Mouse (Mus musculus): ENCODE measurements around the gene Mmd2. TPM values are rescaled to one million over a fixed set of nuclear protein-coding genes. Genes with fewer than 3 reads are reported as not detected.
A peak's percentile ranks its signal among the peaks of the same experiment; 100 is the strongest.

Mmd2 gene
- polyA plus RNA-seq, 1 experiment from 2014 or later = 1.3 TPM

GRCm38 (mm10) chr5:142628726-142629662 lies 20.4 kb upstream of the Mmd2 start:
- peak; percentile 98 for ATAC-seq (replicated peaks; ENCODE audit: low FRiP score)
- peaks cover 18% of the 10 kb centered on the region for H3K4me1 ChIP-seq
- H3K36me3 ChIP-seq = peaks cover 13% of the 10 kb centered on the region
- peak overlapping the region; percentile 94 for H3K4me3 ChIP-seq (replicated peaks)
- H3K4me2 ChIP-seq = peak overlapping the region; percentile 83
- H3K9ac ChIP-seq = peak overlapping the region; percentile 94
- WGBS = under 1% methylated on average over 69 of the region's 69 CpGs
- peak overlapping the region; percentile 90 for H3K27ac ChIP-seq
- H3K9me3 ChIP-seq (replicated peaks) = no peaks in the 10 kb centered on the region
- no peaks in the 10 kb centered on the region for H3K27me3 ChIP-seq

GRCm38 (mm10) chr5:142627398-142627797 lies 18.8 kb upstream of the Mmd2 start, which contains the start of gene Wipi2:
Gene Wipi2 (plus strand): TSS chr5:142627698.
- Histone ChIP-seq H3K36me3 (no peaks in the 10 kb centered on the region), H3K4me1 (peaks cover 18% of the 10 kb centered on the region), H3K4me3 (replicated peaks) (peak within 1 kb of the TSS; percentile 94), H3K27ac (peak within 1 kb of the TSS; percentile 90), H3K9me3 (replicated peaks) (no peaks in the 10 kb centered on the region), H3K27me3 (no peaks in the 10 kb centered on the region), H3K4me2 (peak within 1 kb of the TSS; percentile 83), H3K9ac (peak within 1 kb of the TSS; percentile 94)
- 92% methylated on average over 2 of the region's 2 CpGs for WGBS
- ATAC-seq (replicated peaks; ENCODE audit: low FRiP score) = no peak

- Histone ChIP-seq H3K9me3 (replicated peaks) (no peaks in the 10 kb centered on the region), H3K27ac (no peak overlapping the region), H3K27me3 (no peaks in the 10 kb centered on the region), H3K4me2 (no peak overlapping the region), H3K4me3 (replicated peaks) (no peak overlapping the region), H3K9ac (no peak overlapping the region), H3K36me3 (no peaks in the 10 kb centered on the region), H3K4me1 (peaks cover 2% of the 10 kb centered on the region; the same call in 1 of the 2 replicates)
- no peak for ATAC-seq (replicated peaks; ENCODE audit: low FRiP score)
- WGBS = 91% methylated on average over 7 of the region's 7 CpGs
These were observed 14.5 kb upstream of the Mmd2 start for GRCm38 (mm10) chr5:142623080-142623479.

- WGBS = 68% methylated on average over 1 of the region's 1 CpGs
- no peaks in the 10 kb centered on the region for H3K27me3 ChIP-seq
These were observed 13.5 kb upstream of the Mmd2 start for GRCm38 (mm10) chr5:142622134-142622533.

GRCm38 (mm10) chr5:142621421-142621820 lies 12.8 kb upstream of the Mmd2 start:
- no peak for ATAC-seq (replicated peaks; ENCODE audit: low FRiP score)
- Histone ChIP-seq H3K27me3 (no peaks in the 10 kb centered on the region), H3K9ac (no peak overlapping the region), H3K4me2 (no peak overlapping the region), H3K36me3 (no peaks in the 10 kb centered on the region), H3K9me3 (replicated peaks) (no peaks in the 10 kb centered on the region), H3K4me1 (no peaks in the 10 kb centered on the region), H3K4me3 (replicated peaks) (no peak overlapping the region), H3K27ac (no peak overlapping the region)
- 67% methylated on average over 2 of the region's 2 CpGs for WGBS

More at GRCm38 (mm10) chr5:142622134-142622533, 13.5 kb upstream of the Mmd2 start:
- H3K9me3 ChIP-seq (replicated peaks) = no peaks in the 10 kb centered on the region
- H3K4me3 ChIP-seq (replicated peaks) = no peak overlapping the region
- H3K36me3 ChIP-seq = no peaks in the 10 kb centered on the region
- H3K27ac ChIP-seq = no peak overlapping the region
- H3K4me2 ChIP-seq = no peak overlapping the region
- ATAC-seq (replicated peaks; ENCODE audit: low FRiP score) = no peak
- no peaks in the 10 kb centered on the region for H3K4me1 ChIP-seq
- no peak overlapping the region for H3K9ac ChIP-seq

- Histone ChIP-seq H3K36me3 (no peaks in the 10 kb centered on the region), H3K27ac (no peak overlapping the region), H3K4me3 (replicated peaks) (no peak overlapping the region), H3K27me3 (no peaks in the 10 kb centered on the region), H3K9me3 (replicated peaks) (no peaks in the 10 kb centered on the region), H3K4me1 (no peaks in the 10 kb centered on the region), H3K4me2 (no peak overlapping the region), H3K9ac (no peak overlapping the region)
- WGBS = 18% methylated on average over 5 of the region's 5 CpGs
- no peak for ATAC-seq (replicated peaks; ENCODE audit: low FRiP score)
These were observed 11.3 kb upstream of the Mmd2 start for GRCm38 (mm10) chr5:142619866-142620265.

GRCm38 (mm10) chr5:142616326-142616725 lies 7.7 kb upstream of the Mmd2 start:
- H3K9ac ChIP-seq = no peak overlapping the region
- whole genome bisulfite sequencing = 42% methylated on average over 6 of the region's 6 CpGs
- H3K9me3 ChIP-seq (replicated peaks) = no peaks in the 10 kb centered on the region
- no peaks in the 10 kb centered on the region for H3K36me3 ChIP-seq
- H3K4me1 ChIP-seq = no peaks in the 10 kb centered on the region
- no peak for ATAC-seq (replicated peaks; ENCODE audit: low FRiP score)
- H3K27me3 ChIP-seq = no peaks in the 10 kb centered on the region
- no peak overlapping the region for H3K4me3 ChIP-seq (replicated peaks)
- no peak overlapping the region for H3K27ac ChIP-seq
- H3K4me2 ChIP-seq = no peak overlapping the region

GRCm38 (mm10) chr5:142615638-142616037 lies 7.0 kb upstream of the Mmd2 start:
- Histone ChIP-seq H3K9ac (no peak overlapping the region), H3K4me2 (no peak overlapping the region), H3K4me3 (replicated peaks) (no peak overlapping the region), H3K36me3 (no peaks in the 10 kb centered on the region), H3K27me3 (no peaks in the 10 kb centered on the region), H3K27ac (no peak overlapping the region), H3K4me1 (no peaks in the 10 kb centered on the region), H3K9me3 (replicated peaks) (no peaks in the 10 kb centered on the region)
- no peak for ATAC-seq (replicated peaks; ENCODE audit: low FRiP score)
- 79% methylated on average over 4 of the region's 4 CpGs for WGBS

GRCm38 (mm10) chr5:142614513-142614912 lies 5.9 kb upstream of the Mmd2 start:
- no peak for ATAC-seq (replicated peaks; ENCODE audit: low FRiP score)
- no peak overlapping the region for H3K9ac ChIP-seq
- no peaks in the 10 kb centered on the region for H3K4me1 ChIP-seq
- no peaks in the 10 kb centered on the region for H3K36me3 ChIP-seq
- H3K9me3 ChIP-seq (replicated peaks) = no peaks in the 10 kb centered on the region
- WGBS = 41% methylated on average over 3 of the region's 3 CpGs
- H3K4me3 ChIP-seq (replicated peaks) = no peak overlapping the region
- H3K27ac ChIP-seq = no peak overlapping the region
- H3K4me2 ChIP-seq = no peak overlapping the region
- no peaks in the 10 kb centered on the region for H3K27me3 ChIP-seq

GRCm38 (mm10) chr5:142610362-142610761 lies 1.8 kb upstream of the Mmd2 start:
- no peak overlapping the region for H3K9ac ChIP-seq
- no peaks in the 10 kb centered on the region for H3K36me3 ChIP-seq
- WGBS = 84% methylated on average over 4 of the region's 4 CpGs
- no peak for ATAC-seq (replicated peaks; ENCODE audit: low FRiP score)
- H3K4me2 ChIP-seq = no peak overlapping the region
- H3K4me1 ChIP-seq = peaks cover 12% of the 10 kb centered on the region
- H3K4me3 ChIP-seq (replicated peaks) = no peak overlapping the region
- H3K27ac ChIP-seq = no peak overlapping the region
- H3K27me3 ChIP-seq = peaks cover 24% of the 10 kb centered on the region
- H3K9me3 ChIP-seq (replicated peaks) = no peaks in the 10 kb centered on the region

- Histone ChIP-seq H3K9ac (peak overlapping the region; percentile 29; the same call in 1 of the 2 replicates), H3K9me3 (replicated peaks) (no peaks in the 10 kb centered on the region), H3K4me1 (peaks cover 12% of the 10 kb centered on the region), H3K36me3 (no peaks in the 10 kb centered on the region), H3K4me2 (peak overlapping the region; percentile 79), H3K27ac (no peak overlapping the region), H3K4me3 (replicated peaks) (peak overlapping the region; percentile 43), H3K27me3 (peaks cover 24% of the 10 kb centered on the region)
- ATAC-seq (replicated peaks; ENCODE audit: low FRiP score) = no peak
- WGBS = 2% methylated on average over 4 of the region's 4 CpGs
These were observed 357 bp upstream of the Mmd2 start for GRCm38 (mm10) chr5:142608989-142609325.

- Histone ChIP-seq H3K9me3 (replicated peaks) (no peaks in the 10 kb centered on the region), H3K27ac (no peak overlapping the region), H3K4me3 (replicated peaks) (no peak overlapping the region), H3K4me2 (no peak overlapping the region), H3K4me1 (peaks cover 12% of the 10 kb centered on the region), H3K9ac (no peak overlapping the region), H3K36me3 (no peaks in the 10 kb centered on the region), H3K27me3 (peaks cover 24% of the 10 kb centered on the region)
- ATAC-seq (replicated peaks; ENCODE audit: low FRiP score) = no peak
- WGBS = 88% methylated on average over 12 of the region's 12 CpGs
These were observed 3.3 kb downstream of the Mmd2 start for GRCm38 (mm10) chr5:142605288-142605687.

Measured in kidney, embryonic 15.5 days (tissue).